Mouse (Mus musculus) heart, adult 8-10 months (tissue): ENCODE results near the gene Glipr1. TPM values are rescaled to one million over a fixed set of nuclear protein-coding genes. Genes with fewer than 3 reads are reported as not detected.
"Not testable (repeated sequence)": the region's sequence is repeated elsewhere in the genome, so short reads cannot be mapped to it uniquely, and the experiment has no call there.

Experiments
- DNase-seq: peaks from one replicate; pipeline ENCODE4 v3.0.0; 2022; ENCODE audit warnings: low spot score
- total RNA-seq, 4 experiments: library from RNA; stranded (reverse); gene quantifications; 2 replicates each; pipeline ENCODE4 v1.2.4; 2022

Gene Glipr1
- 1 to 10 TPM in 1 of 4 experiments, under 1 TPM in 3; 0.32 to 1.2 (median 0.77) TPM for total RNA-seq

DNA sequence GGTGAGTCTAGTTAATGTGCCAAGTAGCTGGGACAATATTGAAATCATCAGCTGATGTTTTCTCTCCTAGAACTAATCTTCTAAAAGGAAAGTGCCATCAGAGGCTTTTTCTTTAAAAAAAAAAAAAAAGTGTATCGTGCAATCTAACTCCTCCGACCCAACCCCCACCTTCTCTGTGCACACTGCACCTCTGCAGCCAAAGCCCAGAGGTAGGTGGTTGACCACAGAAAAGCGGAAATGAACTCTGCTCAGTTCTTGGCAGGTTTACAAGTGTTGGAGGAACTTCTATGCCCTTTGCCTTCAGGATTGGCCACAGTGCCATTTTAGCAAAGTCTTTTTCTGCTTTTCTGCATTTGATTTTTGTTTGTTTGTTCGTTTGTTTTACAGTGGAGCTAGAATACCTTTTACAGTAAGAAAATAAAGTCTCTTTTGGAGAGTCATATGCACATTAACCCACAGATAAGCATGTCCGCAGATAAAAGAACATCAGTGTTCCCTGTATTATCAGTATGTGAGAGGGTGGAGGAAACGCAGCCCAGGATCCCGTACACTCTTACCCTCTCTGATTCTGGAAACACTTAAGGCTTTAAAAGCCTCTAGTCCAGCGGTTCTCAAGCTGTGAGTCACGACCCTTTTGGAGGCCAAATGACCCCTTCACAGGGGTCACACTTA, at the start of gene Glipr1:
Gene Glipr1, minus strand, starts transcription at position 88 of the 672 bp plus-strand sequence.
- no peak for DNase-seq

DNA sequence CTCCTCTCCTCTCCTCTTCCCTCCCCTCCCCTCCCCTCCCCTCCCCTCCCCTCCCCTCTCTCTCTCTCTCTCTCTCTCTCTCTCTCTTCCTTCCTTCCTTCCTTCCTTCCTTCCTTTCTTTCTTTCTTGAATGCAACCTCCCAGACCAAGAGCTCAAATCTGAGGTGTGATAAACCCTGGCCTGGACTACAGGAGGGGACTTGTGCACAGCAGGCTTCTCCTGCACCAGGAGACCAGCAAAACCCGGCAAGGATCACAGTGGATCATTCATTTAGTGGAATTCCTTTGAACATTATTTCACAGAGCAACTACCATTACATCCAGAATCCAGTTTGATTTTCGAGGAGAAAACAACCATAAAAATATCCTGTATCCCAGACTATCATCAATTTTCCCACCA, 49.5 kb upstream of the Glipr1 start:
- DNase-seq, result not testable (repeated sequence)

DNA sequence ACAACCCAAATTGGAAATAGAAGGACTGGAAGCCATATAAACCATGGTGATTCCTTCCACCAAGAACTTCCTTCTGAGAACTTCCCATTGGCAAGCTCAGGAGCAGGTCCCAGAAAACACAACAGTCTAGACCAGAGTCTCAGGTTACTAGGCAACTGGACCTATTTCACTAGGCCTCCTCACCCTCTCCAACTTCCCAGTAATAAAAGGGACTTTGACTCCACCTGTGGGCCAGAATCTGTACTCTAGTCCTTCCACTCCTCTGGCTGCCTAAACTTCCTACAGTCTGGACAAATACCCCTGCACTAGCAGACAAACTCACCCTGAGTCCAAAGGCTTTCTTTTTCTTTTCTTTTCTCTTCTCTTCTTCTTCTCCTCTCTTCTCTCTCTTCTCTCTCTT, 48.8 kb upstream of the Glipr1 start:
- DNase-seq, result no peak

- DNase-seq, result not testable (repeated sequence)
Observed at GRCm38 (mm10) chr10:112044283-112044682, 41.9 kb upstream of the Glipr1 start.

DNA sequence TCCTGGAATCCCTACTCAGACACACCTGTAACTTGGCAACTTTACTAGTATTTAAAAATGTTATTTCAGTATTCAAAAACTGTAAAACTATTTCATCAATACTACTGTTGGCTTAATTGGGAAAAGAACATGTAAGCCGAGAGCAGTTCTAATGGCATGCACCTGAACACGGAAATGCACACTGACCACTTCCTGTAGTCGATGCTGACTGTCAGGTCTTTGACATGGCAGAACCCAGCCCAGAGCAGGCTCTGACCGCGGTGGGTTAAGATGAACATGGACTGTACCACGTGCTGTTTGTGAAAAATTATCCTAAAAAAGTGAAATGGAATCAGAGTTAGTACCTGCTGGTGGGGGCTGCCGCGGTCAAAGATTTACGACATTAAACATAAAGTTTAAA, 41.1 kb upstream of the Glipr1 start:
- DNase-seq, result not testable (repeated sequence)

- not testable (repeated sequence) for DNase-seq
Observed at GRCm38 (mm10) chr10:112028689-112029088, 26.3 kb upstream of the Glipr1 start.

DNA sequence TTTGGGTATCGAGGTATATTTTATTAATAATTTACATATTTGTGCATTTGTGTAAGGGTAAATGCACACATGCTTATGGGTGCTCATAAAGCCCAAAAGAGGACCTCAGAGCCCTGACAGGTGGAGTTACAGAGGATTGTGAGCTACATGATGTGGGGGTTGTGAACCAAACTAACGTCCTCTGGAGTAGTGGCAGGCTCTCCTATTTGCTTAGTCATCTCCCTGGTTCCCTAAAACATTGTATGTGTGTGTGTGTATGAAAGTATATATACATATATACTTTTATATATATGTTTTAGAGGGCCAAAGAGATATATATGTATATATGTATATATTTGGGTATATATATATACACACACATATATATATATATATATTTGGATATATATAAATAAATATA, 21.2 kb upstream of the Glipr1 start:
- no peak for DNase-seq

DNA sequence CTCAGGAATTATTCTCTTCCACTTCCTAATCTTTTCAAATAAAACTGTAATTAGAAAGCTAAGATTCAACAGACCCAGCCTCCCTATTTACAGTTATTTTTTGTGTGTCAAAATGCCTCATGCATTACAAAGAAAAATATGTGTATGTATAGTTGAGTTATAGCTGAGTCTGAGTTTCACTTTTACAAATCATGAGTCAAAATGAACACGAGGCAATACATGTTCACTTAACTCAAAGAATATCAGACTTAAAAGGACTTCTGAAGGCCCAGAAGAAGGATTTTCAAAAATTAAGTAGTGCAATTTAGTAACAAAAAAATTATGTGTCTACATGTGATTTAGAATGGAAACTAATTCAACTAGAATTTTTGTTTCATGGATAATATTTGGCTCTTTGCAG, 7.1 kb upstream of the Glipr1 start:
- DNase-seq, result not testable (repeated sequence)

DNA sequence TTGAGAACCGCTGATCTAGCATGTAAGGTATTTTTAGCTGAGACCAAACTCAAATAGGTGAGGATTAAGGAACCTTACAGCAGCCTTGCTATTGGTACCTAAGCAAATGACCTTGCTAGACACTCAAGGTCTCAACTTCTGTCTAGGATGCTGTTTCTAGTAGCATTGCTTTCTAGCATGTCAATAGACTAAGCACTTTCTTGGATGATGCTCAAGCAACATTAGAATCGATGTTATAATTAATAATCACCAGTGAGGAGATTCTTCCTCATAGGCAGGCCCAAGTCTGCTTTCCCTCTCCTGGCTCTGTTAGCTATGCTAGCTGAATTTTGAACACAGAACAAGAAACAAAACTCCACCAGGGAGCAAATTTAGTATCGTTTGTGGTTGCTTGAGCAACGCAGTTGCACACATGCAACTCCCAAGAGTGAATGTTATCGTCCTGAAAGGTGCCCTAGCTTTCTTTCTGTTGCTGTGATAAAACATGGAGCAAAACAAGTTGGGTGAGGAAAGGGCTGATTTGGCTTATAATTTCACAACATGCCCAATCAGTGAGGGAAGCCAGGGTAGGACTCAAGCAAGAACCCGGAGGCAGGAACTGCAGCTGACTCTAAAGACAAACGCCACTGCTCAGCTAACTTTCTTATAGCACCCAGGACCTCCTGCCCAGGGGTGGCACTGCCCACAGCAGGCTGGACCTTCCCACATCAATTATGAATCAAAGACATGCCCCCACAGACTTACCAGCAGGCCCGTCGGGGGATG, 493 bp downstream of the Glipr1 start:
- no peak for DNase-seq

GRCm38 (mm10) chr10:112001350-112001749, 1.1 kb downstream of the Glipr1 start:
- DNase-seq, result no peak

GRCm38 (mm10) chr10:112000568-112000967, 1.9 kb downstream of the Glipr1 start:
- DNase-seq, result no peak

DNA sequence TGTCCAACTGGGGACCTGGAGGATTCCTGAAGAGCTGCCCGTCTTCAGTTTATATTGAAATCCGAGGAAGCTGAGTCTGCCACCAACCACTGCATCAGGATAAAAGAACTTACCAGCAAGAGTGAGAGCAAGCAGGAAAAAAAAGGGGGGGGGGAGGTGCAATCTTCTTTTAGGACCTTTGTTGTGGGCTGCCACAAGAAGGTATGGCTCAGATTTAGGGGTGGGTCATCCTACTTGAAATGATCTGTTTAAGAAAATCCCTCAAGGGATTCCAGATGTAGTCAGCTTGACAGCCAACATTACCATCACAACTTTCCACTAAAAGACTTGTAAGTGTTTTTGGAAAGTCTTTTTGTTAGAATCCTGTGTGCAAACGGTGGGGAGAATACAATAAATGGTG, 2.7 kb downstream of the Glipr1 start:
- no peak for DNase-seq

DNA sequence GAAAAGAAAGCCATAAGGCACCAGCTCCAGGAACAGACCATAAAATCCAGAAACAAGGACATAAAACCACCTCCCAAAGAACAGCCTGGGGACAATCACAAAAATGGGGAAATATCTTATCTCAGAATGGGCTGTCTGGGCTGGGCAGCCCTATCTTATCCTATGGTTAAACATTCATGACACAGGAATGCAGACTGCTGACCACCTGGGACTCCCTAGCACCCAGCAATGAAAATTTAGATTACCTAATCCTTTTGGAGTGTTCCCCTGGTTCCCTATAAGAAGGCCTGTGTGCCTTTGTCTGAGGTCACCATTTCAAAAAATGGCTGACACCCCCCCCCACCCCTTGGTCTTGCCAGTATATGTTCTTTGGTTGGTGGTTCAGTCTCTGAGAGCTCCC, 4.8 kb downstream of the Glipr1 start:
- DNase-seq, result no peak

DNA sequence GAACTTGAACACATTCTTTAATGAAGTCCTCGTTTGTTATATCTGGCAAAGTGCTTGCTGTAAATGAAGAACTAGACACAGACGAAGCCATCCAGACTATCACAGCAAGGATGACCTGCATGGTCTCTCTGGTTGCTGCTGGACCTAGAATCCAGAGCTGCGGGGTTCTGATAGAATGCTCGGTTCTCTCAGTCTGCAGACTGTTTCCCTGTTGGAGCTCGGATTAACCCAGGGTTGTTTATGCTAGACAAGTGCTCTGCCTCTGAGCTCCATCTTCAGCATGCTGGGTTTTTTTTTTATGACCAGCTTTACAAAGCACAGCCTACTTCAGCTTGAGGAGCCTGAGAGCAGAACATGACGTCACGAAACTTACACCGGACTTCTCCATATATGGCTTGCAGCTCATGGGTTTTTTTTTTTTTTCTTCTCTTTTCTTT, 5.5 kb downstream of the Glipr1 start:
- DNase-seq, result no peak

- no peak for DNase-seq
Observed at GRCm38 (mm10) chr10:111996549-111996904, 5.9 kb downstream of the Glipr1 start.

DNA sequence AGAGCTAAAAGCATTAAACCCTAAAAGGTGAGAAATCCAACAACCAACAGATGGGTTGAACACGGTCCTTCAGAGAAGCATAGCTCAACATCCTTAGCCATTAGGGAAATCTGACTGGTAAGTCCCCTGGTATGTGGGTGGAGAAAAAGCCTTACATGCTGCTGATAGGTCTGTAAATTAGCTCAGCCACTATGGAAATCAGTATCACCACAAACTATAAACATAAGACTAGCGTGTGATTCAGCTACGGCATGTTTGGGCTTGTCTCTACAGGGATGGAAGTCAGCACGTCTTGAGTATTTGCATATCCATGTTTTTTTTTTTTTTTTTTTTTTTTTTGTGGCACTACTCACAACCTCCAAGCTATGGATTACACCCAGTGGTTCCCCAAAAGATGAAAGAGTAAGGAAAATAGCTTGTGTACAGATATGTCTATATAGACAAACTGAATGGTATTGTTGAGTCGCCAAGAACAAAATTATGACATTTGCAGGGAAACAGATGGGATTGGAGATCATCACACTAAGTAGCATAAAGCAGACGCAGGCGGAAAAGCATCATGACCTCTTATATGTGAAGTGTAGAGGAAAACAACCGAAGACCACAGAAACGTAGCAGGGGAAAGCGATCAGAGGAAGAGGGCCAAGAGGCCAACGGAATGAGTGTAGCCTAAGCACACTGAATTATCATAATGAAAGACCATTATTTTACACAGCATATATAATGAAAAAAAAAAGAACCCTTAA, 6.5 kb downstream of the Glipr1 start:
- DNase-seq, result no peak

DNA sequence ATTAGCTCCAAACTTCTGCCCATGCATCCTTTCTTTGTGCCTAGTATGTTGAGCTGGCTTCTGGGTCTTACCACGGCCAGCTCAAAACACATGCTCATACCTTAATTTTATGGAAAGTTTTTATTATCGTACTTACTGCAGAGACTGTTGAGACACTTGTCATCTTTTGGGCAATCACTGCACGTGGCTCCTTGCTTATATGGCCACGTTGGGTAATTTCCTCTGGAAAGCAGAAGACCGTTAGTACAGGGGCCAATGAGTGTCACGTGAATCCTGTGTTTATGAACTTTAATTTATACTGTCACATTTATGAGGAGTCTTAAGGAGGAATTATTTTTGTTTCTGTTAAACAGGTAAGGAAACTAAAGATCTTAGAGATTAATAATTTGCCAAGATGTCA, 16.0 kb downstream of the Glipr1 start:
- DNase-seq, result no peak

DNA sequence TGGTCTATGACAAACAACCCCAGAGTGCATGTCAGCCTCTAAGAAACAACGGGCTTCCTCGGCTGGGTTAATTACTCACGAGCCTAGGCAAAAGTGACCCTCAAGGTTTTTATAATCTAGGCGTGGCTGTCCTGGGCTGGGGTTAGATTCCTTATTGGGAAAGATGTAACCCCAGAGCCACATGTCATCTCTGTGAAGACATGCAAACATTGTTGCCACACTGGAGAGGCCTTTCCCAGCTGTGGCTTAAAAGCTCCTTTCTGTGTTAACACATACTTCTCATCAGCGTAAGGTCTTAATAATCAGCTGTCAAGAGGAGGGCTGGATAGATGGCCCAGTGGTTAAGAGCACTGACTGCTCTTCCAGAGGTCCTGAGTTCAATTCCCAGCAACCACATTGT, 19.4 kb downstream of the Glipr1 start:
- DNase-seq, result no peak

DNA sequence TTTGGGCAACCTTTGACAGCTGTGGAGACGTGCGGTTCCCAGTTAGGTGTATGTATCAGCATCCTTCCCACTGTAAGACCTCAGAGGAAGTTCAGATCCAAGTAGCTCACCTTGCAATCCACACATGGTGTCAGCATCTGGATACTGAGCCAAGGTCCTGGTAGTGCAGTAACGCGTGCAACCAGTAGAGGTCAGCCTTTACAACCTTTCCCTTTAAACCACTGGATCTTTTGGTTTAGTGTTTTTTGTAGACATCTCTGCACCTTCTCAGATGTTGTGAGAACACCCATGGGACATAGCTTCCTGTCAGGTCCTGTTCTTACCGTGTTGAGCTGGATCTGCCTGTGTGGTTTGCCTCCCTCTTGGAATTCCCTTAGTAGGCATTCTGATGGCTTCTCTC, 24.8 kb downstream of the Glipr1 start:
- DNase-seq, result peak; percentile 52

- peak; percentile 90 for DNase-seq
Observed at GRCm38 (mm10) chr10:111972542-111973361, 29.7 kb downstream of the Glipr1 start, which contains the start of gene Krr1. Krr1 (plus strand) TSS chr10:111972664.

DNA sequence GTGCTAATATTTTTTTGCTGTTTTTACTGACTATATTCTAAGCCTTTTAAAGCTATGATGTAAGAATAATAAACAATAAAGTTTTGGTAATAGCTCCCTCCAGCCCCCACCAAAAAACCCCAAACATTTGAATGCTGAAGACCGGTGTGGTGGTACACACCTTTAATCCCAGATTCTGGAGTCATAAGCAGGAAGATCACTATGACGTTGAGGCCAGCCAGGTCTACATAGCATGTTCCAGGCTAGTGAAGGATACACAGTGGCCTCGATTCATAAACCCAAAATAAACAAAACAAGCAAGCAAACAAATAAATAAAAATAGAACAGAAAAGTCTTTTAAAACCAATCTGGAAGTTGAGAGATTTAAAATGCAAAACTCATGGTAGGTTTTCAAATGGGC, 30.5 kb downstream of the Glipr1 start:
- DNase-seq, result no peak

- no peak for DNase-seq
Observed at GRCm38 (mm10) chr10:111966394-111966793, 36.0 kb downstream of the Glipr1 start.
